Mouse (Mus musculus) kidney, adult 2 months (tissue): ENCODE results near the gene Dph1. TPM values are rescaled to one million over a fixed set of nuclear protein-coding genes. Genes with fewer than 3 reads are reported as not detected.

Experiments used
- DNase-seq: peaks from one replicate; pipeline ENCODE4 v3.0.0; 2021
- H3K27ac ChIP-seq: fragments of 200-500 bp; 2 replicates; pipeline ENCODE4 v1.5.1; 2012; ENCODE audit warnings: low read depth, low read length, control low read depth, inconsistent platforms; ENCODE audit not compliant: insufficient read depth
- H3K27me3 ChIP-seq: fragments of 200-500 bp; replicated peaks from 2 replicates; pipeline ENCODE4 v1.6.1; 2012; ENCODE audit warnings: mild to moderate bottlenecking, moderate library complexity, low read length, inconsistent platforms; ENCODE audit not compliant: control insufficient read depth, insufficient read depth
- H3K36me3 ChIP-seq: fragments of 200-500 bp; 2 replicates; pipeline ENCODE4 v1.6.1; 2012; ENCODE audit warnings: mild to moderate bottlenecking, moderate library complexity, low read length, inconsistent platforms; ENCODE audit not compliant: control insufficient read depth, insufficient read depth
- H3K4me1 ChIP-seq: fragments of 200-500 bp; 2 replicates; pipeline ENCODE4 v1.6.1; 2011; ENCODE audit warnings: low read length; ENCODE audit not compliant: control insufficient read depth, insufficient read depth
- H3K4me3 ChIP-seq: fragments of 200-500 bp; 2 replicates; pipeline ENCODE4 v1.5.1; 2011; ENCODE audit warnings: mild to moderate bottlenecking, low read depth, low read length, control low read depth; ENCODE audit not compliant: insufficient read depth
- CTCF ChIP-seq: fragments of 200-500 bp; conservative IDR thresholded peaks from 2 replicates; pipeline ENCODE4 v1.5.1; 2011; ENCODE audit warnings: low read depth, mild to moderate bottlenecking, control low read depth, low read length, moderate library complexity, mixed read lengths; ENCODE audit not compliant: insufficient read depth, insufficient read length
- POLR2A ChIP-seq: fragments of 200-500 bp; IDR thresholded peaks from one replicate; pipeline ENCODE4 v1.6.1; 2011; ENCODE audit warnings: low read depth, low read length, control low read depth
- WGBS: fragments of 180-500 bp; shearing (Covaris S2); methylation state at CpG from one replicate; pipeline ENCODE4 v1.1.7; 2018; 5-methylcytosine and 5-hydroxymethylcytosine counted together
- polyA plus RNA-seq: library from polyadenylated mRNA; depleted of rRNA; stranded (reverse); fragments of >200 nt; gene quantifications from 2 replicates; pipeline ENCODE4 v1.2.3, GENCODE M21; 2012; rRNA removed

Dph1 gene
- polyA plus RNA-seq, 1 experiment = 40.2 TPM

- Histone ChIP-seq H3K27me3 (no peaks in the 10 kb centered on the region), H3K4me3 (no peak overlapping the region), H3K36me3 (no peaks in the 10 kb centered on the region), H3K27ac (no peak overlapping the region), H3K4me1 (peaks cover 31% of the 10 kb centered on the region)
- TF ChIP-seq CTCF = peak; percentile 47; the same call in 1 of the 2 replicates
- no peak for TF ChIP-seq POLR2A
- 39% methylated on average over 5 of the region's 5 CpGs for WGBS
- DNase-seq = peak; percentile 79
These were observed 58.8 kb downstream of the Dph1 start for GRCm38 (mm10) chr11:75132278-75132677.

GRCm38 (mm10) chr11:75131300-75131699 is 59.7 kb downstream of the Dph1 start:
- no peak for DNase-seq
- 66% methylated on average over 4 of the region's 4 CpGs for WGBS
- Histone ChIP-seq H3K4me3 (no peak overlapping the region), H3K36me3 (no peaks in the 10 kb centered on the region), H3K4me1 (peaks cover 22% of the 10 kb centered on the region; the same call in 1 of the 2 replicates), H3K27ac (no peak overlapping the region), H3K27me3 (no peaks in the 10 kb centered on the region)
- TF ChIP-seq POLR2A (no peak), CTCF (no peak)

- WGBS = 96% methylated on average over 6 of the region's 6 CpGs
- no peaks in the 10 kb centered on the region for H3K36me3 ChIP-seq
- H3K4me3 ChIP-seq = no peak overlapping the region
- no peak overlapping the region for H3K27ac ChIP-seq
- no peak for TF ChIP-seq CTCF
- no peak for TF ChIP-seq POLR2A
- no peak for DNase-seq
- peaks cover 10% of the 10 kb centered on the region; the same call in 1 of the 2 replicates for H3K4me1 ChIP-seq
- no peaks in the 10 kb centered on the region for H3K27me3 ChIP-seq
These were observed 61.6 kb downstream of the Dph1 start for GRCm38 (mm10) chr11:75129481-75129880.

Other genes with a start within 250 kb of the Dph1 start
- 8.6 and 12.6 TPM in 2 replicates for gene Hic1, start 21.7 kb downstream of the Dph1 start, polyA plus RNA-seq
- gene Ovca2, start 12.4 kb downstream of the Dph1 start, polyA plus RNA-seq = 18.6 and 33.7 TPM in 2 replicates
- gene Rtn4rl1, start 2.5 kb upstream of the Dph1 start, polyA plus RNA-seq = 11.3 and 12.7 TPM in 2 replicates
- gene Rpa1, start 157.1 kb upstream of the Dph1 start, polyA plus RNA-seq = 17.0 and 21.3 TPM in 2 replicates
- gene Smyd4, start 157.2 kb upstream of the Dph1 start, polyA plus RNA-seq = 7.1 and 7.2 TPM in 2 replicates
- gene Serpinf1, start 231.5 kb upstream of the Dph1 start, polyA plus RNA-seq = 17.2 and 29.9 TPM in 2 replicates
- 126 and 141 TPM in 2 replicates for gene Serpinf2, start 248.3 kb upstream of the Dph1 start, polyA plus RNA-seq